Mouse (Mus musculus) kidney, adult 18-20 months (tissue): ENCODE data around the gene Gm20388.

ENCODE experiments used
- DNase-seq: peaks from one replicate; pipeline ENCODE4 v3.0.0; 2021

Gene Gm20388

GRCm38 (mm10) chr8:121857331-121857730, 1946.7 kb downstream of the Gm20388 start:
- no peak for DNase-seq

GRCm38 (mm10) chr8:121857747-121858146, 1947.1 kb downstream of the Gm20388 start:
- no peak for DNase-seq

- no peak for DNase-seq
These were observed 1950.6 kb downstream of the Gm20388 start for GRCm38 (mm10) chr8:121861276-121861675.

- no peak for DNase-seq
These were observed 1951.3 kb downstream of the Gm20388 start for GRCm38 (mm10) chr8:121861806-121862548.

- no peak for DNase-seq
These were observed 1954.7 kb downstream of the Gm20388 start for GRCm38 (mm10) chr8:121865356-121865755.

GRCm38 (mm10) chr8:121868196-121868595, 1957.6 kb downstream of the Gm20388 start:
- DNase-seq = no peak

- DNase-seq = no peak
These were observed 1958.3 kb downstream of the Gm20388 start for GRCm38 (mm10) chr8:121868896-121869295.

GRCm38 (mm10) chr8:121870190-121870589, 1959.5 kb downstream of the Gm20388 start:
- DNase-seq = no peak

- no peak for DNase-seq
These were observed 1961.3 kb downstream of the Gm20388 start for GRCm38 (mm10) chr8:121871833-121872440.

GRCm38 (mm10) chr8:121874031-121874430, 1963.4 kb downstream of the Gm20388 start:
- peak; percentile 73 for DNase-seq

GRCm38 (mm10) chr8:121875045-121875444, 1964.4 kb downstream of the Gm20388 start:
- no peak for DNase-seq

GRCm38 (mm10) chr8:121875517-121875916, 1964.9 kb downstream of the Gm20388 start:
- no peak for DNase-seq

GRCm38 (mm10) chr8:121877212-121877611, 1966.6 kb downstream of the Gm20388 start:
- DNase-seq = no peak

- no peak for DNase-seq
These were observed 1967.3 kb downstream of the Gm20388 start for GRCm38 (mm10) chr8:121877828-121878480.

GRCm38 (mm10) chr8:121879712-121880111, 1969.1 kb downstream of the Gm20388 start:
- DNase-seq = no peak

GRCm38 (mm10) chr8:121880818-121881217, 1970.2 kb downstream of the Gm20388 start:
- no peak for DNase-seq

GRCm38 (mm10) chr8:121881921-121882320, 1971.3 kb downstream of the Gm20388 start:
- DNase-seq = no peak

- no peak for DNase-seq
These were observed 1973.5 kb downstream of the Gm20388 start for GRCm38 (mm10) chr8:121884181-121884580.

GRCm38 (mm10) chr8:121885001-121885400, 1974.4 kb downstream of the Gm20388 start:
- DNase-seq = no peak

GRCm38 (mm10) chr8:121885433-121885832, 1974.8 kb downstream of the Gm20388 start:
- no peak for DNase-seq

GRCm38 (mm10) chr8:121887547-121887946, 1976.9 kb downstream of the Gm20388 start:
- no peak for DNase-seq

- no peak for DNase-seq
These were observed 1978.7 kb downstream of the Gm20388 start for GRCm38 (mm10) chr8:121889317-121889716.

GRCm38 (mm10) chr8:121889810-121890785, 1979.5 kb downstream of the Gm20388 start:
- no peak for DNase-seq
